Mouse (Mus musculus) right cerebral cortex, postnatal 25 days (tissue): ENCODE measurements around the gene Slc44a5.
"Not testable (repeated sequence)": the region's sequence is repeated elsewhere in the genome, so short reads cannot be mapped to it uniquely, and the experiment has no call there.

Experiments
- DNase-seq: peaks from one replicate; pipeline ENCODE4 v3.0.0; 2022

Gene Slc44a5

GRCm38 (mm10) chr3:154244932-154245331 lies 271.7 kb downstream of the Slc44a5 start:
- no peak for DNase-seq

- DNase-seq, result no peak
Observed at GRCm38 (mm10) chr3:154251486-154251885, 278.2 kb downstream of the Slc44a5 start.

- no peak for DNase-seq
Observed at GRCm38 (mm10) chr3:154252219-154252618, 279.0 kb downstream of the Slc44a5 start.

- DNase-seq, result not testable (repeated sequence)
Observed at GRCm38 (mm10) chr3:154254187-154254586, 281.0 kb downstream of the Slc44a5 start.

GRCm38 (mm10) chr3:154257312-154257711 lies 284.1 kb downstream of the Slc44a5 start:
- DNase-seq, result no peak

GRCm38 (mm10) chr3:154268313-154268712 lies 295.1 kb downstream of the Slc44a5 start:
- no peak for DNase-seq

- DNase-seq, result peak; percentile 69
Observed at GRCm38 (mm10) chr3:154269757-154270366, 296.6 kb downstream of the Slc44a5 start.

- no peak for DNase-seq
Observed at GRCm38 (mm10) chr3:154274681-154275080, 301.4 kb downstream of the Slc44a5 start.

GRCm38 (mm10) chr3:154284260-154284659 lies 311.0 kb downstream of the Slc44a5 start:
- no peak for DNase-seq

GRCm38 (mm10) chr3:154285351-154285750 lies 312.1 kb downstream of the Slc44a5 start:
- DNase-seq, result no peak

- DNase-seq, result no peak
Observed at GRCm38 (mm10) chr3:154287217-154287616, 314.0 kb downstream of the Slc44a5 start.

GRCm38 (mm10) chr3:154288429-154289069 lies 315.3 kb downstream of the Slc44a5 start:
- no peak for DNase-seq

- DNase-seq, result no peak
Observed at GRCm38 (mm10) chr3:154290351-154290750, 317.1 kb downstream of the Slc44a5 start.

GRCm38 (mm10) chr3:154292126-154292525 lies 318.9 kb downstream of the Slc44a5 start:
- no peak for DNase-seq

GRCm38 (mm10) chr3:154293839-154294490 lies 320.7 kb downstream of the Slc44a5 start:
- DNase-seq, result peak; percentile 20

GRCm38 (mm10) chr3:154294924-154295834 lies 321.9 kb downstream of the Slc44a5 start:
- no peak for DNase-seq

- DNase-seq, result no peak
Observed at GRCm38 (mm10) chr3:154297499-154297898, 324.3 kb downstream of the Slc44a5 start.

GRCm38 (mm10) chr3:154298490-154298889 lies 325.3 kb downstream of the Slc44a5 start:
- DNase-seq, result no peak

GRCm38 (mm10) chr3:154300006-154300405 lies 326.8 kb downstream of the Slc44a5 start:
- no peak for DNase-seq

GRCm38 (mm10) chr3:154301102-154301501 lies 327.9 kb downstream of the Slc44a5 start:
- DNase-seq, result no peak

GRCm38 (mm10) chr3:154305163-154305884 lies 332.1 kb downstream of the Slc44a5 start:
- DNase-seq, result no peak

GRCm38 (mm10) chr3:154317651-154318248 lies 344.5 kb downstream of the Slc44a5 start:
- no peak for DNase-seq
